Mouse (Mus musculus) midbrain, embryonic 14.5 days (tissue): ENCODE results near the gene Senp8. TPM values are rescaled to one million over a fixed set of nuclear protein-coding genes. Genes with fewer than 3 reads are reported as not detected.

Experiments used
- ATAC-seq: fragments of 200-750 bp; cut with Nextera tagmentation; 2 replicates; pipeline ENCODE4 v1.8.0; 2017; ENCODE audit warnings: moderate number of reproducible peaks, moderate library complexity; ENCODE audit not compliant: low FRiP score, low TSS enrichment
- DNase-seq: peaks from one replicate; pipeline ENCODE4 v3.0.0-alpha.2; 2015
- H3K27ac ChIP-seq: fragments of 300-500 bp; sonication (generic); replicated peaks from 2 replicates; pipeline ENCODE4 v1.5.1; 2014; ENCODE audit warnings: mild to moderate bottlenecking, low read depth, low read length, moderate library complexity
- H3K27me3 ChIP-seq: fragments of 300-500 bp; sonication (generic); 2 replicates; pipeline ENCODE4 v1.6.1; 2014; ENCODE audit warnings: low read length, control low read depth, mixed read lengths; ENCODE audit not compliant: control insufficient read depth, insufficient read depth
- H3K36me3 ChIP-seq: fragments of 300-500 bp; sonication (generic); 2 replicates; pipeline ENCODE4 v1.6.1; 2014; ENCODE audit warnings: low read length, control low read depth; ENCODE audit not compliant: control insufficient read depth, insufficient read depth
- H3K4me1 ChIP-seq: fragments of 300-500 bp; sonication (generic); 2 replicates; pipeline ENCODE4 v1.6.1; 2014; ENCODE audit warnings: mild to moderate bottlenecking, antibody characterized with exemption, low read length, control low read depth; ENCODE audit not compliant: control insufficient read depth, insufficient read depth
- H3K4me2 ChIP-seq: fragments of 300-500 bp; sonication (generic); 2 replicates; pipeline ENCODE4 v1.6.1; 2014; ENCODE audit warnings: mild to moderate bottlenecking, low read length, moderate library complexity
- H3K4me3 ChIP-seq: fragments of 300-500 bp; sonication (generic); replicated peaks from 2 replicates; pipeline ENCODE4 v1.5.1; 2014; ENCODE audit warnings: low read depth, low read length
- H3K9ac ChIP-seq: fragments of 300-500 bp; sonication (generic); replicated peaks from 2 replicates; pipeline ENCODE4 v1.6.1; 2014; ENCODE audit warnings: mild to moderate bottlenecking, low read length, moderate library complexity
- H3K9me3 ChIP-seq: fragments of 300-500 bp; sonication (generic); 2 replicates; pipeline ENCODE4 v1.6.1; 2016; ENCODE audit warnings: low read length, control low read depth, mixed read lengths; ENCODE audit not compliant: control insufficient read depth
- whole genome bisulfite sequencing: fragments of 180-500 bp; shearing (Covaris S2); extraction: QIAGEN DNeasy Blood & Tissue Kit; methylation state at CpG from one replicate; pipeline ENCODE4 v1.1.7; 2014; 5-methylcytosine and 5-hydroxymethylcytosine counted together
- polyA plus RNA-seq: library from polyadenylated mRNA; unstranded; fragments of >200 nt; fragmentation: Nextera tagmentation; extraction: Ambion mirVana; gene quantifications from 2 replicates; pipeline ENCODE4 v1.2.1, GENCODE M21; 2014

Gene Senp8
- polyA plus RNA-seq, 1 experiment from 2014 or later, result 16.4 TPM

DNA sequence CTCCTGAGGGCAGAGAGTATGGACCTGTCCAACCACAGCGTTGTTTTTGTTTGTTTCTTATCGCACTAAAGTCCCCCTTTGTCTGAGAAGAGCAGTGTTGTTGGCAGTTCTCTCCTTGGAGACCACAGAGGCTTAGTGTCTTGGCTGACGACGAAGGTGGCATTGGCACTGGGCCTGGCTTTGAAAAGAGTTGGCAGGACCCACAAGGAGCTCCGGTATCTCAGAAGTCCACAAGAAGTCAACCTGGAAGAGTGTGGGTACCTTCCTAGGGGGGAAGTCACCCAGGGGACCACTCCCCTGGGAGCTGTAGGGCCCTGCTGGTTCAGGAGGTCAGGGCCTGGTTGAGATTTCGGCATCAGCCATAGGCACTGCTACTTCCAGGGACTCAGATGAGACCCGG is 49.4 kb downstream of the Senp8 start:
- H3K9me3 ChIP-seq, result no peaks in the 10 kb centered on the region
- no peaks in the 10 kb centered on the region for H3K4me1 ChIP-seq
- 84% methylated on average over 7 of the region's 7 CpGs for WGBS
- H3K9ac ChIP-seq, result no peak overlapping the region
- ATAC-seq (no peak), DNase-seq (no peak)
- no peak overlapping the region for H3K4me2 ChIP-seq
- H3K4me3 ChIP-seq, result no peak overlapping the region
- no peak overlapping the region for H3K27ac ChIP-seq
- no peaks in the 10 kb centered on the region for H3K27me3 ChIP-seq
- no peaks in the 10 kb centered on the region for H3K36me3 ChIP-seq

DNA sequence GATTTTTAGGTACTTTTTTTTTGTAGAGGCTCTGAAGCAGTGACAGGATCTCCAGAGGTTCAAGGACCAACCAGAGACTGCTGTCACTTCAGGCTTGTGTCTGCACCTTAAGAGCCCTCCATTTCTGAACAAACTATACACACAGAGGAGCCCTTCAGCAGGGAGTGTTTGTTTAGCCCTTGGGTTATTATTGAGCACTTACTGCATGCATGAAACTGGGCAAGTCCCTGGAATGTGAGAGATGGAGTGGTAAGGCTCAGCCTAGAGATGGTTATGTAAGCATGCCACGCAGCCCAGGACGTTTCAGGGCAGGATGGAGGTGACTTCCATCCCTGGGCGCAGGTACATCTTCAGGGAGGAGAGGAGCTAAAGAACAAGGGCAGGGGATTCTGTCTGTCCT is 54.1 kb downstream of the Senp8 start:
- Histone ChIP-seq H3K27ac (no peak overlapping the region), H3K27me3 (no peaks in the 10 kb centered on the region), H3K4me2 (no peak overlapping the region), H3K4me1 (peaks cover 7% of the 10 kb centered on the region), H3K9me3 (no peaks in the 10 kb centered on the region), H3K4me3 (no peak overlapping the region), H3K9ac (no peak overlapping the region), H3K36me3 (no peaks in the 10 kb centered on the region)
- no peak for ATAC-seq
- DNase-seq, result no peak
- 83% methylated on average over 3 of the region's 3 CpGs for WGBS

DNA sequence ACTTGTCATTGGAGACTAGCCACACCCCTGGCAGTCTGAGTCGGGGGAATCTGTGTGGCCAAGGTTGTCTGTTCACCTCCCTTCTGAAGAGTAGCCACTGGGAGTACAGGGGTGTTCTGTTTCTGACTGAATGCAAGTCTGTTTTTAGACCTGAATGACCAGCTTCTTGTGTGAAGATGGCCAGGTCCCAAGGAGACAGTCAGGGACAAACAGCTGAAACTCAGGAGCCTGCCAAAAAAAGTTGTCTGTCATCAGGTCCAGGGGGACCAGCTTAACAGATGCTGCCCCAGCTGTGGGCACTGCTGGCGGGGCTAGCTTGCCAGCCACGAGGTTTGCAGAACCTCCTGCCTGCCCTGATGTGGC is 55.1 kb downstream of the Senp8 start:
- DNase-seq (no peak), ATAC-seq (no peak)
- H3K4me3 ChIP-seq, result no peak overlapping the region
- H3K4me1 ChIP-seq, result peaks cover 7% of the 10 kb centered on the region
- H3K27me3 ChIP-seq, result no peaks in the 10 kb centered on the region
- H3K4me2 ChIP-seq, result no peak overlapping the region
- no peak overlapping the region for H3K27ac ChIP-seq
- no peak overlapping the region for H3K9ac ChIP-seq
- H3K36me3 ChIP-seq, result no peaks in the 10 kb centered on the region
- WGBS, result 53% methylated on average over 3 of the region's 3 CpGs
- H3K9me3 ChIP-seq, result no peaks in the 10 kb centered on the region

DNA sequence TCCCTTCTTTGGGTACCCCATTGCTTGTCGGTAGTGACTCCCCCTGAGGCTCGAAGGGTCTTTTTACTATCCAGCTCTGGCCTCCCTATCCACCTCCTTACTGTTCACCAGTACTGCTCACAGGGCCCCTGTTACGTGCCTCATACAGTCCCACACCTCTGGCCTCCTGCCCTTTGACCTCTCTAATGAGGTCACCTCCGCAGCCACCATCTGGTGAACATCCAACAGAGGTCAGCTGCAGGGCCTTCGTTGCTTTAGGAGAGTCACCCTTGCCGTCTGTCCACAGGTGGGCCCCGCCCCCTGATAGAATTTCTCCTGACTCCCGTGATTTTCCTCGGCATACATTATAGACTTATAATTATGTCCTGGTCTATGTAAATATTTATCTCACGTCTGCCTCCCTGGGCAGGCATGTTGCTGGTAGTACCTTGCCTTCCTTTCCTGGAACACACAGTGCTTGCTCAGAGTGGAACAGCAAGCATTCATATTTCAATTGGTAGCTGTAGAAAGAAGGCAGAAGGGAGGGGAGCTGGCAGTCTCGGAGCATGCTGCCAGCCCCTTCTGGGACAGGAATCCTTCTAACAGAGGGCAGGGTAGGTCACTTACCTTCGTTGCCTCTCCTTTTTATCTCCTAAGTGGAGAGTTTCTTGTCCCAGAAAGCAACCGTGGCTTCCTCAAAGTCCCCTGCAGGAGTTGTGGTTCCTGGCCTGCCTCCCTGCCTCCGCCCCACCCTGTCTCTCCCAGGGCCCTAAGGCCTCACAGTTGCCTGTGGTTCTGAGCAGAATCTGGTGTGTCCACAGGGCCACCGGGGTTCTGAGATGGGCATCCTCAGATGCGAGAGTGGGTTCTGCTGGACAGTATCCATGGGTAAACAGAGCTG is 55.7 kb downstream of the Senp8 start:
- no peak for ATAC-seq
- DNase-seq, result no peak
- H3K27ac ChIP-seq, result no peak overlapping the region
- H3K4me1 ChIP-seq, result peaks cover 7% of the 10 kb centered on the region
- H3K27me3 ChIP-seq, result no peaks in the 10 kb centered on the region
- H3K4me2 ChIP-seq, result no peak overlapping the region
- WGBS, result 68% methylated on average over 16 of the region's 16 CpGs
- no peaks in the 10 kb centered on the region for H3K36me3 ChIP-seq
- no peaks in the 10 kb centered on the region for H3K9me3 ChIP-seq
- H3K9ac ChIP-seq, result no peak overlapping the region
- H3K4me3 ChIP-seq, result no peak overlapping the region

DNA sequence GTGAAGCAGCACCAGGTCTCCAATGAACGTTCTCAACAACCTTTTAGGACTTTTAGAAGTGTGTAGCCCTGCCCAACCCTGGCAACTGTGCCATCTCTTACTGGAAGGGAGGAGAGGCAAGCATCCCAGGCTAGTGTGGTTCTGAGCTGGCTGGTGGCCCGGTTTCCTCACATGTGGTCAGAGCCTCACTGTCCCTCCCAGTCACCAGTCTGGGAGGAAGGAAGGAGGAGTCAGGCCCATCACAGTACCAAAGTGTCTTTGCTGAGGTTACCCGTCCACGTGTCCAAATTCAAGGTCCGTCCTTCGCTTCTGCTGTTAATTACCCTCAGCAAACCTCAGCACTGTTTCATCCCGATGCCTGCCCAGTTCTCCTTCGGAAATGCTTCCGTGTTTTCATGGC is 58.4 kb downstream of the Senp8 start:
- ATAC-seq (peak; percentile 20; the same call in 1 of the 2 replicates), DNase-seq (peak; percentile 38)
- Histone ChIP-seq H3K4me1 (peaks cover 7% of the 10 kb centered on the region), H3K4me3 (peak overlapping the region; percentile 24; the same call in 1 of the 2 replicates), H3K27ac (no peak overlapping the region), H3K36me3 (no peaks in the 10 kb centered on the region), H3K4me2 (peak overlapping the region; percentile 52), H3K9ac (peak overlapping the region; percentile 40; the same call in 1 of the 2 replicates), H3K27me3 (no peaks in the 10 kb centered on the region), H3K9me3 (no peaks in the 10 kb centered on the region)
- 41% methylated on average over 9 of the region's 9 CpGs for WGBS

DNA sequence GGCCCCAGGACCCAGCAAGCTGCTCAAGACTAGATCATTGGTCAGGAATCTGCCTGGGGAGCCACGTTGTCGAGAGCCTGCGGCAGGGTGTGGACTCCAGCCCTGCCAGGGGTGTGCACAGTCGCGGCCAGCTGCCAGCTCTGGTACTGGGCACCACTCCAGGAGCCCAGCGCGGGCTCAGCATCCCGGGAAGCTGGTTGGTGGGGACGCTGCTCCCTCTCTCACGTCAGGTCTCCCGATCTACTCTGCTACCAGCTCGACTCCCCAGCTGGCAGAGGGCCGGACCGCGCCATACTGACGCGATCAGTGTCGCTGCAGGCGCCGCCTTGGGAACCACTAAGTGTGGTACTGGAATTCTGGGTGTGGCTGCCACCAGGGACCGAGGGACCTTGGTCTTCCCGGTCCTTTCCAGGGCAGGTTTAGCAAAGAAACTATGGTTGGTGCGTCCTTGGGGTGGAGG is 58.8 kb downstream of the Senp8 start:
- ATAC-seq (peak; percentile 71; the same call in 1 of the 2 replicates), DNase-seq (peak; percentile 79)
- Histone ChIP-seq H3K27me3 (no peaks in the 10 kb centered on the region), H3K9me3 (no peaks in the 10 kb centered on the region), H3K9ac (peak overlapping the region; percentile 40; the same call in 1 of the 2 replicates), H3K4me3 (peak overlapping the region; percentile 24), H3K4me2 (peak overlapping the region; percentile 52), H3K36me3 (no peaks in the 10 kb centered on the region), H3K4me1 (peaks cover 7% of the 10 kb centered on the region), H3K27ac (no peak overlapping the region)
- 3% methylated on average over 23 of the region's 23 CpGs for WGBS

DNA sequence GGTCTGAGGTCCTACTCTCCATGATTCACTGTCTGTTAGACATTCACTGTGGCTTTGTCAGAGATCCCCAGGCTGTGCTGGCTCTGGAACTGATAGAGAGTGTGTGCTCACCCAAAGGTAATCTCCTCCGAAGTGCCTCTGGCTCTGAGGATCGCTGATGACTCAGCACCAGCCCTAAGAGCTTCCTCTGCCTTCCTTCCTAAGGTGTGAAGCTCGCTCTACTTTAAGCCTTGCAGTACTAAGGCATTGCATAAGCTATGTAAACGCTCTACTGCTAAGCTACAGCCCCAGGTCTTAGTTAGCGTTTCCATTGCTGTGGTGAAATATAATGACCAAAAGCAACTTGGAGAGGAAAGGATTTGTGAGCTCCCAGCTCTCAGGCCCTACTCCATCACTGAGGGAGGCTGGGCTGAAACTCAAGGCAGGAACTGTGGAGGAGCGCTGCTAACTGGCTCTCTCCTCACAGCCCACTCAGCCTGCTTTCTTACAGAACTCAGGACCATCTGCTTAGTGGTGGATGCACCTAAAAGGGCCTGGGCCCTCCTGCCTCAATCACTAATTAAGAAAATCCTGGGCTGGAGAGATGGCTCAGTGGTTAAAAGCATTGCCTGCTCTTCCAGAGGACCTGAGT is 63.0 kb downstream of the Senp8 start:
- no peak for ATAC-seq
- 43% methylated on average over 6 of the region's 6 CpGs for WGBS
- no peak overlapping the region for H3K4me2 ChIP-seq

More for the DNA sequence above, 63.0 kb downstream of the Senp8 start:
- H3K27ac ChIP-seq, result no peak overlapping the region
- no peaks in the 10 kb centered on the region for H3K36me3 ChIP-seq
- H3K9me3 ChIP-seq, result no peaks in the 10 kb centered on the region
- no peak for DNase-seq
- no peaks in the 10 kb centered on the region for H3K27me3 ChIP-seq
- peaks cover 7% of the 10 kb centered on the region for H3K4me1 ChIP-seq
- no peak overlapping the region for H3K4me3 ChIP-seq
- no peak overlapping the region for H3K9ac ChIP-seq
